Mouse (Mus musculus): ENCODE measurements around the gene Fbn1. TPM values are rescaled to one million over a fixed set of nuclear protein-coding genes. Genes with fewer than 3 reads are reported as not detected.

The Fbn1 gene
- polyA plus RNA-seq, 1 experiment: 16.1 TPM

GRCm38 (mm10) chr2:125456059-125456789 lies 51.6 kb downstream of the Fbn1 start:
- DNase-seq (ENCODE audit: low spot score): no peak

GRCm38 (mm10) chr2:125454781-125455180 lies 53.0 kb downstream of the Fbn1 start:
- DNase-seq (ENCODE audit: low spot score): no peak

GRCm38 (mm10) chr2:125452369-125453097 lies 55.3 kb downstream of the Fbn1 start:
- no peak for DNase-seq (ENCODE audit: low spot score)

- no peak for DNase-seq (ENCODE audit: low spot score)
Measured at GRCm38 (mm10) chr2:125449361-125449760, 58.4 kb downstream of the Fbn1 start.

- no peak for DNase-seq (ENCODE audit: low spot score)
Measured at GRCm38 (mm10) chr2:125448881-125449280, 58.9 kb downstream of the Fbn1 start.

- DNase-seq (ENCODE audit: low spot score): no peak
Measured at GRCm38 (mm10) chr2:125447274-125447898, 60.4 kb downstream of the Fbn1 start.

GRCm38 (mm10) chr2:125438381-125438780 lies 69.4 kb downstream of the Fbn1 start:
- DNase-seq (ENCODE audit: low spot score): no peak

GRCm38 (mm10) chr2:125436240-125436639 lies 71.6 kb downstream of the Fbn1 start:
- no peak for DNase-seq (ENCODE audit: low spot score)

GRCm38 (mm10) chr2:125433524-125433923 lies 74.3 kb downstream of the Fbn1 start:
- DNase-seq (ENCODE audit: low spot score): no peak

GRCm38 (mm10) chr2:125431491-125431890 lies 76.3 kb downstream of the Fbn1 start:
- DNase-seq (ENCODE audit: low spot score): no peak

- no peak for DNase-seq (ENCODE audit: low spot score)
Measured at GRCm38 (mm10) chr2:125428811-125429438, 78.9 kb downstream of the Fbn1 start.

- DNase-seq (ENCODE audit: low spot score): no peak
Measured at GRCm38 (mm10) chr2:125420604-125421003, 87.2 kb downstream of the Fbn1 start.

- DNase-seq (ENCODE audit: low spot score): no peak
Measured at GRCm38 (mm10) chr2:125419681-125420080, 88.1 kb downstream of the Fbn1 start.

- no peak for DNase-seq (ENCODE audit: low spot score)
Measured at GRCm38 (mm10) chr2:125418546-125418945, 89.2 kb downstream of the Fbn1 start.

GRCm38 (mm10) chr2:125416541-125417245 lies 91.1 kb downstream of the Fbn1 start:
- DNase-seq (ENCODE audit: low spot score): no peak

GRCm38 (mm10) chr2:125412351-125412750 lies 95.4 kb downstream of the Fbn1 start:
- DNase-seq (ENCODE audit: low spot score): no peak

- no peak for DNase-seq (ENCODE audit: low spot score)
Measured at GRCm38 (mm10) chr2:125411777-125412176, 96.0 kb downstream of the Fbn1 start.

GRCm38 (mm10) chr2:125404509-125405105 lies 103.2 kb downstream of the Fbn1 start:
- DNase-seq (ENCODE audit: low spot score): no peak

- DNase-seq (ENCODE audit: low spot score): no peak
Measured at GRCm38 (mm10) chr2:125402276-125402675, 105.5 kb downstream of the Fbn1 start.

GRCm38 (mm10) chr2:125400121-125400520 lies 107.7 kb downstream of the Fbn1 start:
- DNase-seq (ENCODE audit: low spot score): no peak

GRCm38 (mm10) chr2:125397796-125398195 lies 110.0 kb downstream of the Fbn1 start:
- DNase-seq (ENCODE audit: low spot score): no peak
